Mouse (Mus musculus) spleen, adult 18-20 months (tissue): ENCODE results near the gene Slc37a2.
A peak's percentile ranks its signal among the peaks of the same experiment; 100 is the strongest.
"Not testable (repeated sequence)": the region's sequence is repeated elsewhere in the genome, so short reads cannot be mapped to it uniquely, and the experiment has no call there.

Source experiments
- DNase-seq, 2 experiments: peaks; one replicate each; pipeline ENCODE4 v3.0.0; 2022; ENCODE audit warnings: mixed read lengths in 2 of 2

Gene Slc37a2

GRCm38 (mm10) chr9:37255149-37255888, at the start of gene Slc37a2:
Gene Slc37a2 (minus strand): TSS chr9:37255738.
- peak; percentile 65 to 67 for DNase-seq

GRCm38 (mm10) chr9:37301720-37302119, 46.2 kb upstream of the Slc37a2 start:
- no peak for DNase-seq

GRCm38 (mm10) chr9:37300501-37300900, 45.0 kb upstream of the Slc37a2 start:
- not testable (repeated sequence) for DNase-seq

- DNase-seq = no peak
These were observed 40.0 kb upstream of the Slc37a2 start for GRCm38 (mm10) chr9:37295586-37295985.

GRCm38 (mm10) chr9:37266622-37267021, 11.1 kb upstream of the Slc37a2 start:
- DNase-seq = no peak

GRCm38 (mm10) chr9:37255889-37256225, 319 bp upstream of the Slc37a2 start:
- DNase-seq = peak in 1 of 2 experiments; percentile 58

GRCm38 (mm10) chr9:37254531-37255110, 917 bp downstream of the Slc37a2 start:
- no peak for DNase-seq

- DNase-seq = no peak
These were observed 4.9 kb downstream of the Slc37a2 start for GRCm38 (mm10) chr9:37250631-37251030.

- no peak for DNase-seq
These were observed 5.6 kb downstream of the Slc37a2 start for GRCm38 (mm10) chr9:37249976-37250375.

GRCm38 (mm10) chr9:37248381-37248906, 7.1 kb downstream of the Slc37a2 start:
- DNase-seq = no peak

GRCm38 (mm10) chr9:37247429-37247828, 8.1 kb downstream of the Slc37a2 start:
- DNase-seq = peak in 1 of 2 experiments; percentile 48

GRCm38 (mm10) chr9:37245810-37246209, 9.7 kb downstream of the Slc37a2 start:
- no peak for DNase-seq

GRCm38 (mm10) chr9:37245404-37245803, 10.1 kb downstream of the Slc37a2 start:
- no peak for DNase-seq

- no peak for DNase-seq
These were observed 10.9 kb downstream of the Slc37a2 start for GRCm38 (mm10) chr9:37244600-37244999.

- no peak for DNase-seq
These were observed 12.8 kb downstream of the Slc37a2 start for GRCm38 (mm10) chr9:37242764-37243163.

- no peak for DNase-seq
These were observed 19.4 kb downstream of the Slc37a2 start for GRCm38 (mm10) chr9:37235951-37236737.

- DNase-seq = no peak
These were observed 23.0 kb downstream of the Slc37a2 start for GRCm38 (mm10) chr9:37232201-37233195.

GRCm38 (mm10) chr9:37230486-37231195, 24.9 kb downstream of the Slc37a2 start:
- DNase-seq = peak in 1 of 2 experiments; percentile 36

- peak in 1 of 2 experiments; percentile 45 for DNase-seq
These were observed 25.6 kb downstream of the Slc37a2 start for GRCm38 (mm10) chr9:37229880-37230325.

- DNase-seq = no peak
These were observed 30.0 kb downstream of the Slc37a2 start for GRCm38 (mm10) chr9:37225581-37225980.

GRCm38 (mm10) chr9:37220755-37221154, 34.8 kb downstream of the Slc37a2 start:
- DNase-seq = no peak
